Mouse (Mus musculus): ENCODE measurements around the gene Snx21. TPM values are rescaled to one million over a fixed set of nuclear protein-coding genes. Genes with fewer than 3 reads are reported as not detected.

Gene Snx21
- polyA plus RNA-seq (2012; rRNA removed; ENCODE audit: low replicate concordance): 16.0 and 24.1 TPM in 2 replicates

DNA sequence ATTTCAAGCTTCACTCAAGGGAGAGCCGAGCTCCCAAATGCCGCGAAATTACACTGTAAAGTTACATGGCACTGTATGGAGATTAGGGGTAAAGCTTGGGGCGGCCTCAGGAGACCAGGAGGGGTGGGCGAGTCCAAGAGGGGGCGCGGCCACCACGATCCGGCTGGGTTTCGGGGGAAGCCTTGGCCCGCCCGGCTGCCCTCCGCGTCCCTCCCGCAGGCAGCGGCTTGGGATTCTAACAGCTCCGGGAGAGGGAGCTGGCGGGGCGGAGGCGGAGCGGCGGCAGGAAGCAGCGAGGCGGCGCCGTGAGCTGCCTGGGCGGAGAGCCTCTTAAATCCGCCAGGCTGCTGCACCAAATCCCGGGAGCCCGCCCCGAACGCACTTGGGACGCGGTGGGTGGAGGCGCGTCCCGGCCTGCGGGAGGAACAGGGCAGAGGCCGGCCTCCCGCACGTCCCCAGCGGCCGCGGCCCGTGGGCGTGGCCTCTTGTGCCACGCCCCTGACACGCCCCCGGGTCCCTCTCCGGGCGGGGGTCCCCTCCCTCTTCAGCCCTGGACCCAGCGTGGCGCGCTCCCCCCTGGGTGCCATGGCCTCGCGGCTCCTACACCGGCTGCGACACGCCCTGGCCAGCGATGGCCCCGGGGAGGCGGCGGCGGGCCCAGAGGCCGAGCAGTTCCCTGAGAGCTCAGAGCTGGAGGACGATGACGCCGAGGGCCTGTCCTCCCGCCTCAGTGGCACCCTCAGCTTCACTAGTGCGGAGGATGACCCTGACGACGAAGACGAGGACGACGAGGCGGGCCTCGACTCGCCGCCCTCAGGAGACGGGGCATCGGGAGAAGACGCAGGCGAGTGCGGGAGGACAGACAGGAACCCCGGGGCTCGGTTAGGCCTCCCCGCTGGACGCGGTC lies at the start of gene Snx21:
Gene Snx21 (plus strand): TSS at position 343 of the 907 bp plus-strand sequence.

DNA sequence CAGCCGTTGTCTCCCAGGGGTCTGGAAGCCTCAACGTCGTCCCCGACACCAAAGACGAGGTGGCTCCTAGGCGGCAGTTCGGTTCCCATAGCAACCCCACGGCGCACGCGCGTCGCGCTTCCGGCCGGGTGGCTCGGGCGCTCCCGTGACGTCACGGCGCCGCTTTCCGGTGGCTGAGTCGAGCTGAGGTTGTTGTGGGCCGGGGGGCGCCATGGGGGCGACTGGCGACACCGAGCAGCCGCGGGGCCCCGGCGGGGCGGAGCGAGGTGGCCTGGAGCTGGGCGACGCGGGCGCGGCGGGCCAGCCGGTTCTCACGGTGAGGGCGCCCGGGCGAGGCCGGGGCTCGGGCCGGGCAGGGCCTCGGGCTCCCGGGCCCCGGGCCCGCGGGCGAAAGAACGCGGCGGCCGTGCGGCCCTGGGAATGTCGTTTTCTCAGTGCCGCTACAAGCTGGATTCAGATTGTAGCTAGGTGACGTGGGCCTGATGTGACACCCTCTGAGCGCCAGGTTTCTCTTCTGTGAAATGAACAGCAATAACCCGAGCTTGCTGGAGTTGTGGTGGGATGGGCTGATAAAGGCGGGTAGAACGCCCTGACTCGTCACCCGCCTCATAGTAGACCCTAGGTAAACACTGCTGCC lies 39.7 kb upstream of the Snx21 start, which contains the start of the genes Wfdc3 and Dnttip1:
Gene Wfdc3 (minus strand): TSS at position 89 of the 637 bp plus-strand sequence.
Gene Dnttip1 (plus strand): TSS at position 141 of the 637 bp plus-strand sequence.

GRCm38 (mm10) chr2:164769258-164770037 lies 16.2 kb upstream of the Snx21 start, which contains the start of gene Ube2c:
Gene Ube2c, plus strand, starts transcription at chr2:164769898.

GRCm38 (mm10) chr2:164779481-164780086 lies 6.0 kb upstream of the Snx21 start, which contains the start of gene Tnnc2:
Gene Tnnc2, minus strand, starts transcription at chr2:164779967.

GRCm38 (mm10) chr2:164804533-164805331 lies 19.1 kb downstream of the Snx21 start, which contains the start of the genes Acot8 and Zswim3:
Gene Acot8, minus strand, starts transcription at chr2:164804882.
Gene Zswim3, plus strand, starts transcription at chr2:164805098.

DNA sequence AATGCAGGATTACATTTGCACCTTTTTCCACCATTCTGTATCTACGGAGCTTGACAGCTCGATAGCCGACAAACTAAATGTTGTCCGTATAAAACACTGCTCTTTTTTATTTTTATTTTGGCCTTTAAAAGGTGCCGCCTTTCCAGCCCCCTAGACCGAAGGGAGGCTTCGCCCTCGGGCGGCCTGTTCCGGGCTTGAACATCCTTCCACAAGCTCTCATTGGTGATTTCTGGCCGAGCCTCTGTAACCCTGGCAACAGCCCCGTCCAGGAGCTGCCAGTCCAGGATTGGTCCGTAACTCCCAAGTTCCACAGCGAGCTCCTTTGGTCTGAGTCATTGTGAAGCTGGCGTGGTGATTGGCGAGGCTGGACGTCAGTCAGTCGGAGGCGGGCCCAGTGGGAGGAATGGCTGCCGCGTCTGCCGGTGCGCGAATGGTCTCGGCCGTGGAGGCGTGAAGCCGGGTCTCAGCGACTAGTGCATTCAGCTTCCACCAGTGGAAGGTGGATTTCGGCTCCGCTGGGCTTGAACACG lies 37.1 kb downstream of the Snx21 start, which contains the start of gene Zswim1:
Gene Zswim1 (plus strand): TSS at position 51 of the 530 bp plus-strand sequence.

DNA sequence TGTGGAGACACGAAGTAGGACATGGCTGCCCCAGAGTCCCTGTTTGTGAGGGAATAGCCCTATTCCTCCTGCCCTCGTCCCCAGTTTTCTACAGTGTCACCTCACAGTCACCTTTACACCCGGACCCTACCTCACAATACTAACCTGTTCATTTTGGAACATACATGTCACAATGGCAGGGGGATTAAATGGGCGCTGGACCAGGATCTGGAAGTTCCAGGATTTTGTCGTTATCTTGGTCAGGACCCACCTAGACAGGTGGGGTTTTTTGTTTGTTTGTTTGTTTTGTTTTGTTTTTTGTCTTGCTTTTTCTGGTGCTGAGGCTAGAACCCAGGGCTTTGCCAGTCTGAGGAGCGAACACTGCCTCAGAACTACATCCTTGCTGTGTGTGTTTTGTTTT lies 42.8 kb downstream of the Snx21 start, which contains the start of gene Spata25:
Gene Spata25 (minus strand): TSS at position 101 of the 400 bp plus-strand sequence.

DNA sequence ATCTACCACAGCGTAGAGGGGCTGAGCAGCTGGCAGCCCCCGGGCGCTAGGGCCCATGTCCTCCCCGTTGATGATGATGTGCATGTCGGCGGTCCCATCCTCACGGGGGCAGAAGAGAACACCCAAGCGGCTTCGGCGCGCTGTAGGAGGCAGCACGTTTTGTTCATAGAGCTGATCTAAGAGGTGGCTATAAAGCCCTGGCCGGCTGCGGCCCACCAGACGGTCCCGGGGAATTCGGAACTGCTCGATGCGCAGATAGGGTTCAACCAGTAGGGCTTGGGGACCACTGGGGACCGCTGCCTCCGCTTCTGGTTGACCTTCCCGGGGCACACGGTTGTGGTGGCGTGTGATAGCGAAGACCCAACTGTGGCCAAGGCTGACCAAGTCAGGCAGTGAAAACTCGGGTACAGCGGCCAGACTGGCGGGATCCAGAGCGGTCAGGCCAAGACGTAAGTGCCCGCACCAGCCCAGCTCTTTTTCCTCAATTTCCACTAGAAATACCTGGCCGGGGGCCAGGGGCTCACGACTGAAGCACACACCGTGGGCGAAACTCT lies 47.2 kb downstream of the Snx21 start, which contains the start of gene Ctsa:
Gene Ctsa (plus strand): TSS at position 126 of the 554 bp plus-strand sequence.

GRCm38 (mm10) chr2:164833314-164833959 lies 47.8 kb downstream of the Snx21 start, which contains the start of gene Neurl2:
Gene Neurl2, minus strand, starts transcription at chr2:164833456.

Other genes with a start within 250 kb of the Snx21 start
- 2.4 and 68.3 TPM in 2 replicates for gene Wfdc2, start 223.4 kb upstream of the Snx21 start, polyA plus RNA-seq (2012; rRNA removed; ENCODE audit: low replicate concordance)
- not detected in 2 replicates for gene Spint3, start 212.4 kb upstream of the Snx21 start, polyA plus RNA-seq (2012; rRNA removed; ENCODE audit: low replicate concordance)
- not detected in 2 replicates for gene Wfdc6a, start 200.4 kb upstream of the Snx21 start, polyA plus RNA-seq (2012; rRNA removed; ENCODE audit: low replicate concordance)
- gene Eppin, start 192.2 kb upstream of the Snx21 start, polyA plus RNA-seq (2012; rRNA removed; ENCODE audit: low replicate concordance): not detected in 2 replicates
- not detected in 2 replicates for gene Wfdc6b, start 172.3 kb upstream of the Snx21 start, polyA plus RNA-seq (2012; rRNA removed; ENCODE audit: low replicate concordance)
- gene Wfdc8, start 172.2 kb upstream of the Snx21 start, polyA plus RNA-seq (2012; rRNA removed; ENCODE audit: low replicate concordance): not detected in 2 replicates
- 0.16 TPM in 1 of 2 replicates, not detected in the other for gene Wfdc16, start 147.0 kb upstream of the Snx21 start, polyA plus RNA-seq (2012; rRNA removed; ENCODE audit: low replicate concordance)
- 1.1 and 3.7 TPM in 2 replicates for gene Wfdc10, start 129.8 kb upstream of the Snx21 start, polyA plus RNA-seq (2012; rRNA removed; ENCODE audit: low replicate concordance)
- gene Wfdc9, start 129.2 kb upstream of the Snx21 start, polyA plus RNA-seq (2012; rRNA removed; ENCODE audit: low replicate concordance): not detected in 2 replicates
- gene Wfdc11, start 111.7 kb upstream of the Snx21 start, polyA plus RNA-seq (2012; rRNA removed; ENCODE audit: low replicate concordance): not detected in 2 replicates
- 0.08 TPM in 1 of 2 replicates, not detected in the other for gene Wfdc13, start 100.7 kb upstream of the Snx21 start, polyA plus RNA-seq (2012; rRNA removed; ENCODE audit: low replicate concordance)
- not detected in 2 replicates for gene Spint4, start 87.3 kb upstream of the Snx21 start, polyA plus RNA-seq (2012; rRNA removed; ENCODE audit: low replicate concordance)
- not detected in 2 replicates for gene Spint5, start 70.5 kb upstream of the Snx21 start, polyA plus RNA-seq (2012; rRNA removed; ENCODE audit: low replicate concordance)
- gene Wfdc3, start 39.9 kb upstream of the Snx21 start, polyA plus RNA-seq (2012; rRNA removed; ENCODE audit: low replicate concordance): 1.2 TPM in 1 of 2 replicates, not detected in the other
- gene Dnttip1, start 39.8 kb upstream of the Snx21 start, polyA plus RNA-seq (2012; rRNA removed; ENCODE audit: low replicate concordance): 23.0 and 61.4 TPM in 2 replicates
- gene Ube2c, start 15.9 kb upstream of the Snx21 start, polyA plus RNA-seq (2012; rRNA removed; ENCODE audit: low replicate concordance): 68.5 and 95.4 TPM in 2 replicates
- gene Tnnc2, start 5.9 kb upstream of the Snx21 start, polyA plus RNA-seq (2012; rRNA removed; ENCODE audit: low replicate concordance): not detected in 2 replicates
- 157 and 164 TPM in 2 replicates for gene Acot8, start 19.1 kb downstream of the Snx21 start, polyA plus RNA-seq (2012; rRNA removed; ENCODE audit: low replicate concordance)
- 1.9 and 2.1 TPM in 2 replicates for gene Zswim3, start 19.3 kb downstream of the Snx21 start, polyA plus RNA-seq (2012; rRNA removed; ENCODE audit: low replicate concordance)
- gene Zswim1, start 36.9 kb downstream of the Snx21 start, polyA plus RNA-seq (2012; rRNA removed; ENCODE audit: low replicate concordance): 7.2 and 8.6 TPM in 2 replicates
- not detected in 2 replicates for gene Spata25, start 42.7 kb downstream of the Snx21 start, polyA plus RNA-seq (2012; rRNA removed; ENCODE audit: low replicate concordance)
- gene Ctsa, start 47.0 kb downstream of the Snx21 start, polyA plus RNA-seq (2012; rRNA removed; ENCODE audit: low replicate concordance): 283 and 318 TPM in 2 replicates
- gene Neurl2, start 47.6 kb downstream of the Snx21 start, polyA plus RNA-seq (2012; rRNA removed; ENCODE audit: low replicate concordance): 2.7 and 3.2 TPM in 2 replicates
- gene Pltp, start 71.9 kb downstream of the Snx21 start, polyA plus RNA-seq (2012; rRNA removed; ENCODE audit: low replicate concordance): 28.5 and 38.0 TPM in 2 replicates
- 29.6 and 30.0 TPM in 2 replicates for gene Pcif1, start 93.5 kb downstream of the Snx21 start, polyA plus RNA-seq (2012; rRNA removed; ENCODE audit: low replicate concordance)
- 25.0 and 27.2 TPM in 2 replicates for gene Zfp335, start 125.9 kb downstream of the Snx21 start, polyA plus RNA-seq (2012; rRNA removed; ENCODE audit: low replicate concordance)
- gene Mmp9, start 155.0 kb downstream of the Snx21 start, polyA plus RNA-seq (2012; rRNA removed; ENCODE audit: low replicate concordance): 7.9 and 23.2 TPM in 2 replicates
- 0.52 and 1.1 TPM in 2 replicates for gene Slc12a5, start 175.0 kb downstream of the Snx21 start, polyA plus RNA-seq (2012; rRNA removed; ENCODE audit: low replicate concordance)
- 16.9 and 17.2 TPM in 2 replicates for gene Ncoa5, start 249.0 kb downstream of the Snx21 start, polyA plus RNA-seq (2012; rRNA removed; ENCODE audit: low replicate concordance)

Data from duodenum, adult 2 months (tissue).